Mouse (Mus musculus) frontal cortex, postnatal 14 days (tissue): ENCODE results near the gene Birc5.

Experiments
- DNase-seq, 2 experiments: peaks; one replicate each; pipeline ENCODE4 v3.0.0; 2022; ENCODE audit warnings: low spot score in 2 of 2

The Birc5 gene

GRCm38 (mm10) chr11:117886000-117886399, 36.9 kb downstream of the Birc5 start:
- DNase-seq, result no peak

GRCm38 (mm10) chr11:117888168-117888852, 39.3 kb downstream of the Birc5 start:
- no peak for DNase-seq

- DNase-seq, result no peak
These were observed 40.1 kb downstream of the Birc5 start for GRCm38 (mm10) chr11:117888853-117889822.

GRCm38 (mm10) chr11:117889887-117890340, 40.9 kb downstream of the Birc5 start:
- no peak for DNase-seq

- no peak for DNase-seq
These were observed 41.6 kb downstream of the Birc5 start for GRCm38 (mm10) chr11:117890519-117891282.

- DNase-seq, result no peak
These were observed 42.6 kb downstream of the Birc5 start for GRCm38 (mm10) chr11:117891581-117892175.

GRCm38 (mm10) chr11:117892199-117892598, 43.1 kb downstream of the Birc5 start:
- DNase-seq, result no peak

- no peak for DNase-seq
These were observed 45.6 kb downstream of the Birc5 start for GRCm38 (mm10) chr11:117894676-117895075.

GRCm38 (mm10) chr11:117896533-117896932, 47.5 kb downstream of the Birc5 start:
- DNase-seq, result no peak

- no peak for DNase-seq
These were observed 53.2 kb downstream of the Birc5 start for GRCm38 (mm10) chr11:117902282-117902681.

GRCm38 (mm10) chr11:117904442-117904841, 55.4 kb downstream of the Birc5 start:
- no peak for DNase-seq
